Mouse (Mus musculus): ENCODE measurements around the gene Six6. TPM values are rescaled to one million over a fixed set of nuclear protein-coding genes. Genes with fewer than 3 reads are reported as not detected.

Six6 gene
- polyA plus RNA-seq, 1 experiment from 2014 or later: not detected

DNA sequence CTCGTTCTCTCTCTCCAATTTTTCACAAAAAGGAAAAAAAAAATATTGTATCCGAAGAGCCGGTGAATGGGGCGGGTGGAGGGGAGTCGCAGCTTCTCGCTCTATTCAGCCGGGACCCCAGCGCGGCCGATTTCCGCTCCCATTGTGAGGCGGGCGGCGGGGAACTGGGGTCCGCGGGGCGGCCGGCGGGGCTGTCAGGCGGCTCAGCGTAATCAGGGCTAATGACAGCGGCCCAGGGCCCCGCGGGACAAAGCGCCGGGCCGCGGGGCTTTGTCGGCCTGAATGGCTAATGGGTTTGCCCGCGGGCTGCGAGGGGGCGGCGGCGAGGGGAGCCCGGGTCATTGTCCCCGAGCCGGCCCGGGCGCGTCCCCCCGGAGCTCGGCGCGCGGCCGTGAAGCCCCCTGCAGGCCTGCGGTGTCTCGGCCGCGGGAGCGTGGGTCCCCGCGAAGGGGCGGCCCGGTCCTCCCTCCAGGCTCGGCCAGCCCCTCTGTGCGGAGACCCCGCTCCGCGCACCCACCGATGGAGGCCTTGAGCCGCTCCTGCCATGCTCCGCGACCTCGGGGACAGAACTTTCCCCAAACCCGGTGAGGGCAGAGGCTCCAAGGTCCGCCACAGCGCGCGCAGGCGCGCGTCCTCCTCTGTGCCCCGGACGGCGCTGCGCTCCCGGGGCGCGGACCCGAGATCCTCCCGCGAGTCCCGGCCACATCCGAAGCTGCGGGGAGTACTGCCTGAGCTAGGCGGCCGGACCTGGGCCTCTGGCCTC, 5.8 kb downstream of the Six6 start:
- Histone ChIP-seq H3K27ac (no peak overlapping the region), H3K4me3 (ENCODE audit: inconsistent target) (no peak overlapping the region), H3K79me2 (ENCODE audit: inconsistent target) (no peaks in the 10 kb centered on the region), H3K36me3 (ENCODE audit: inconsistent target) (no peaks in the 10 kb centered on the region)
- 3% methylated on average over 81 of the region's 89 CpGs for WGBS (ENCODE audit: missing documents)

DNA sequence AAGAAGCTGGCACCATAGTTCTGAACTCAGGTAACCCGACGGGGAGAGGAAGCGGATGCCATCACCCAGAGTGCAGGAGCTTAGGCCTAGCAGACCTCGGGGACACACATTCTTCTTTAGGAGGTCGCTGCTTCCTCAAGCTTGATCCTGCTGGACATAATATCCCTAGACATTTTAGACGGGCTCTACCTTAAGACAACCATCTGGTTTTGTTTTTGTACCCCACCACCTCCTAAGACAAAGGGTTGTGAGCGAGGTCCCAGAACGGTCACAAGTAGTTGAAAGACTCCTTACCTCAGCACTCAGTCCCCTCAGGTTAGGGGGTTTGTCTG, 6.3 kb downstream of the Six6 start:
- no peaks in the 10 kb centered on the region for H3K79me2 ChIP-seq (ENCODE audit: inconsistent target)
- H3K36me3 ChIP-seq (ENCODE audit: inconsistent target): no peaks in the 10 kb centered on the region
- no peak overlapping the region for H3K27ac ChIP-seq
- 30% methylated on average over 8 of the region's 8 CpGs for WGBS (ENCODE audit: missing documents)
- H3K4me3 ChIP-seq (ENCODE audit: inconsistent target): no peak overlapping the region

DNA sequence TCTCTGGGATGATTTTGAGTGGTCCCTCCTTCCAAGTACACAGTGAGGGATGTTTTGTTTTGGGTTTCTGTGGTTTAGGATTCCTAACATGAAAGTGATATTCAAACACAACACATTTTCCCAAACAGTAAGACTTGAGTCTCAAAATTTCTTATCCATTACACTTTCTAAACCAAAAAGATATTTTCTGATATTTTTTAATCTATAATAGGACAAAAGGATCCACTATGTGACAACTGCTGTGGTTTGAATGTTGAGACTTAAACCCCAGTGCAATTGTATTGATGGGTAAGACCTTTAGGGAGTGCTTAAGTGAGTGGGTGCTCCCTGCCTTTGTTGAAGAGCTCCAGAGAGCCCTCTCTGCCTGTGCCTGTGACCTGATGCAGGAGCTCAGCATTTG, 7.1 kb downstream of the Six6 start:
- H3K36me3 ChIP-seq (ENCODE audit: inconsistent target): no peaks in the 10 kb centered on the region
- no peak overlapping the region for H3K27ac ChIP-seq
- H3K4me3 ChIP-seq (ENCODE audit: inconsistent target): no peak overlapping the region
- H3K79me2 ChIP-seq (ENCODE audit: inconsistent target): no peaks in the 10 kb centered on the region

DNA sequence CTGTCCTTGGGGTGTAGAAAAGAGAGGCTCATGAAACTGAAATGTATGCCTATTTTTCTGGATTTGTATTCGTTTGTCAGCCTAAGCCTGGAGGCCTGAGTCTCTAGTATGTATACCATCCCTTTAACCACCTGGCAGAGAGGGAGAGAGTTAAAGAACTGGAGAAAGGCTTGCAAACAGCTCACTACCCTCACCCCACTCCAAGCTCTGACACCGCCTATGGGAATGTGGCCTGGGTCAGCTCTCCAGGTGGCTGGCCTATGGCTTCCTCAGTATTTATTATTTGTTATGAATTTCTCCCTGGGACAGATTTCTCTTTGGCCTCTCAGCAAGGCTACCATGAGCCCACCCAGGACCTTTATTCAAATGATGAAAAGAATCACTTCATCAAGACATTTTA, 7.6 kb downstream of the Six6 start:
- no peak overlapping the region for H3K27ac ChIP-seq

DNA sequence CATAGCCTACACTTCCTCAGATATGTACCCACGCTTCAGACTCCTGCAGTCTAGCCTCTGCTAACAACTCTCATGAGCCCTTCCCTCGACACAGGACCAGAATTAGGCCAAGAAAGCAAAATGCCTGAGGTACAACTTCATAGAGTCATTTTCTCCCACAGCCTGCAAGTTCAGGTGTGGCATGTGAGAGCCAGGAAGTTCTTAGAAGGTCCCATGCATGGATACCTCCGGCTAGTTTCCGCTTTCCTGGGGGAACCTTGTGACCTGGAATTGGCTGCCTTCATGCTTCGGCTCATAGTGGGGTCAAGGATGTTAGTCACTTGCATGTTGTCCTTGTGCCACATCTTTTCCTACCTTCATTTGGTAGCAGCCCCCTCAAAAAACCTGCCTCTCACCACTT, 13.4 kb downstream of the Six6 start:
- H3K4me3 ChIP-seq (ENCODE audit: inconsistent target): no peak overlapping the region
- H3K79me2 ChIP-seq (ENCODE audit: inconsistent target): no peaks in the 10 kb centered on the region
- 84% methylated on average over 5 of the region's 5 CpGs for WGBS (ENCODE audit: missing documents)
- no peak overlapping the region for H3K27ac ChIP-seq
- no peaks in the 10 kb centered on the region for H3K36me3 ChIP-seq (ENCODE audit: inconsistent target)

More for the DNA sequence above, 7.6 kb downstream of the Six6 start:
- WGBS (ENCODE audit: missing documents): 85% methylated on average over 2 of the region's 2 CpGs
- Histone ChIP-seq H3K36me3 (ENCODE audit: inconsistent target) (no peaks in the 10 kb centered on the region), H3K79me2 (ENCODE audit: inconsistent target) (no peaks in the 10 kb centered on the region), H3K4me3 (ENCODE audit: inconsistent target) (no peak overlapping the region)

DNA sequence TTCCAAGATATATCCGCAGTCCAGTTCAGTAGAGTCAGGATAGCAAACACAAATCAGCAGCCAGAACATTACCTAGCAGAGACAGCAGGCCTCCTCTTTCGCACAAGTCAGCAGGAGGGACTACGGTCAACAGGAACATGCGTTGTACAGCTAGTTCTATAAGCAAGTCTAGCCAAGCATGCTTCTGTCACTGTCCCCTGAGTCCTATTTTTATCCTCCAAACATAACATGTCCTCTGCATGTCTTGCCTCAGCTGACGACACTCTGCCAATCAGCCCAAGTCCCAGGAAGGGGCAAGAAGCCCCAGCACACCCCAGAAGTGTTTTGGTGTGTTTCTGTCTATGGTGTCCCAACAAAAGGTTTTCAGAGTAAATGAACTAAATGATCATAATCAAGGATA, 14.2 kb downstream of the Six6 start:
- H3K27ac ChIP-seq: no peak overlapping the region
- H3K79me2 ChIP-seq (ENCODE audit: inconsistent target): no peaks in the 10 kb centered on the region
- no peaks in the 10 kb centered on the region for H3K36me3 ChIP-seq (ENCODE audit: inconsistent target)
- WGBS (ENCODE audit: missing documents): 88% methylated on average over 5 of the region's 5 CpGs
- H3K4me3 ChIP-seq (ENCODE audit: inconsistent target): no peak overlapping the region

DNA sequence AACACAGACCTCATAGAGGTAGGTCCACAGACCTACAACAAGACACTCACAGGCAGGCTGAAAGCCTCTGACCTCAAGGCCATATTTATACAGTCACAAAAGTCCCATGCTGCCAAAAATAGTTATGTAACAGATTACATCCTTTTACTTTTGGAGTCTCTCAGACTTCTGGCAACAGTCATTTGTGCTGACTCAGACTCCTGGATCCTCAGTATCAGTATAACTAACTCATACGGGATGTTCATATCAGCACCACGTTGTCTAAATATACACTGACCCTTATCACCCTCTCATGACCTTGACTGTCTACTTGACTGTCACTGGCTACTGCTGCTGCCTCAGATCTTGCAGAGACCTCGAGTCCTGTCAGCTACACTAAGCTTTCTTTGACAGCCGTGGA, 15.2 kb downstream of the Six6 start:
- 57% methylated on average over 4 of the region's 4 CpGs for WGBS (ENCODE audit: missing documents)

DNA sequence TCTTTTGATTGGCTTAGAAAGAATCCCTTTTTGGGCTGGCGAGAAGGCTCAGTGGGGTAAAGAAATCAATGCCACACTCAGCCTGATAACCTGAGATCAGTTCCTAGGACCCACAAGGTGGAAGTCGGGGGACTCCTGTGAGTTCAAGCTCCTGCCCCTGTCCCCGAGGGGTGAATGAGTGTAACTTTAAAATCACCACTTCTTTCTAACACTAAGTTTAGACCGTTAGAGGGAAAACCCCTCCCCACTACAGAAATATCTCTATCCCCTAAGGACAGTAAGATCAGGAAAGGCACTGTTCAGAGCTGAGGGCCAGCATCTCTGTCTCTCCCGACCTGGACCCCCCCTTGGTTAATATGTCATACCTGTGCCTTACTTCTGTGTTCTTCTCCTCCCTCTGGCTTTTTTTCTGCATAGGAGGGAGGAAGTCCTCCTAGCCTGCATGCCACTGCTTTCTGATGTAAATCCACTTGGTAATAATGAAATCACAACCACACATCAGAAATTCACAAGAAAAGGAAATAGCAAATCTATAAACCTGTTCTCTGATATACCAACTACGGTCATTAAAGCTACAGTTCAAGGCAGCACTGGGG, 18.2 kb downstream of the Six6 start:
- no peak overlapping the region for H3K27ac ChIP-seq
- no peak overlapping the region for H3K4me3 ChIP-seq (ENCODE audit: inconsistent target)
- no peaks in the 10 kb centered on the region for H3K79me2 ChIP-seq (ENCODE audit: inconsistent target)
- WGBS (ENCODE audit: missing documents): 82% methylated on average over 6 of the region's 6 CpGs
- no peaks in the 10 kb centered on the region for H3K36me3 ChIP-seq (ENCODE audit: inconsistent target)

More for the DNA sequence above, 15.2 kb downstream of the Six6 start:
- Histone ChIP-seq H3K27ac (no peak overlapping the region), H3K4me3 (ENCODE audit: inconsistent target) (no peak overlapping the region), H3K36me3 (ENCODE audit: inconsistent target) (no peaks in the 10 kb centered on the region), H3K79me2 (ENCODE audit: inconsistent target) (no peaks in the 10 kb centered on the region)

DNA sequence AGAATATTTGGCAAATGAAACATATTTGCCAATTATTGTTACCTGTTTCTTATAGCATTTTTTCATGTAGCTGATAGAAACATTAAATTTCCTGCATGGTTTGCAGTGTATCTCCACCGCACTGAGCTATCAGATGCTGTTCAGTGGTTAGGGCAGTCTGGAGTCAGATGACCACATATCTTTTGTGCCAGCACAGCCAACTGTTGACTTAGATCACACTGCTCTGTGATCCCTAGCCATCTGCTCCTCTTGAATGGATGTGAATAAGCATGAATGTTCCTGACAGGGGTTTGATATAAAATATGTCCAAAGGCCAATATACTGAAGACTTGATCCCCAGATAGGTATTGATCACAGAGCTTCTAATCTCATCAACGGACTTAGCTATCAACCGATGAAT, 18.8 kb downstream of the Six6 start:
- Histone ChIP-seq H3K36me3 (ENCODE audit: inconsistent target) (no peaks in the 10 kb centered on the region), H3K4me3 (ENCODE audit: inconsistent target) (no peak overlapping the region)
- 98% methylated on average over 3 of the region's 3 CpGs for WGBS (ENCODE audit: missing documents)

DNA sequence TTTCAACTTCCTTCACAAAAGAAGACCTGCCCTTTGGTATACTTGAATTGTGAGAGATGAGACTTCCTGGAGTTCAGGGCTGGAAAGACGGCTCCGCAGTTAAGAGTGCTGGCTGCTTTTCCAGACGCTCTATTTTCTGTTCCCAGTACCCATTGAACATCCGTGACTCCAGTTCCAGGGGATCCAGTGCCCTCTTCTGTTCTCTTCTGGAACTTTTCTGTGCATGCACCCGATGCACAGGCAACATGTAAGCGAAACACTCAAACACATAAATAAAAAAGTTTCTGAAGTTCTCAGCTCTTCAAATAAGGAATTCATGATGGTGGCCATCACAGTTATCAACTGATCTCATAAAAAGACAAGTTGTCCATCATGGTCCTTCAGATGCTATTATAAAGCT, 23.1 kb downstream of the Six6 start:
- WGBS (ENCODE audit: missing documents): 93% methylated on average over 6 of the region's 6 CpGs
- no peak overlapping the region for H3K27ac ChIP-seq
- no peak overlapping the region for H3K4me3 ChIP-seq (ENCODE audit: inconsistent target)
- no peaks in the 10 kb centered on the region for H3K36me3 ChIP-seq (ENCODE audit: inconsistent target)
- H3K79me2 ChIP-seq (ENCODE audit: inconsistent target): no peaks in the 10 kb centered on the region

More for the DNA sequence above, 18.8 kb downstream of the Six6 start:
- no peak overlapping the region for H3K27ac ChIP-seq
- H3K79me2 ChIP-seq (ENCODE audit: inconsistent target): no peaks in the 10 kb centered on the region

DNA sequence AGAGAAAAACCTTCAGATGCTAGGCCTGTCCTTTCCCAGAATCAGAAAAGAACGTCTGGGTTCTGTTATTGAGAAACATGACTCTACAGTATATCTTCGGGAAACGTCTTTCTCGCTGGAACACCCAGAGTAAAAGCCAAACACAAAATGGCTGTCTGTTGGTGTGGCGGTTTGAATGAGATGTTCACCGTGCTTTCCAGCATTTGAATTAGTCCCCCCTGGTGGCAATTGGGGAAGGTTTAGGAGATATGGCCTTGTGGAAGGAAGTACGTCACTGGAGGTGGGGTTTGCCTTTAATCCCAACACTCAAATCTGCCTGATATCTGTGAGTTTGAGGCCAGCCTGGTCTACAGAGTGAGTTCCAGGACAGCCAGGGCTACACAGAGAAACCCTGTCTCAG, 27.8 kb downstream of the Six6 start:
- no peaks in the 10 kb centered on the region for H3K36me3 ChIP-seq (ENCODE audit: inconsistent target)
- H3K27ac ChIP-seq: no peak overlapping the region
- no peak overlapping the region for H3K4me3 ChIP-seq (ENCODE audit: inconsistent target)
- no peaks in the 10 kb centered on the region for H3K79me2 ChIP-seq (ENCODE audit: inconsistent target)
- 88% methylated on average over 7 of the region's 7 CpGs for WGBS (ENCODE audit: missing documents)

DNA sequence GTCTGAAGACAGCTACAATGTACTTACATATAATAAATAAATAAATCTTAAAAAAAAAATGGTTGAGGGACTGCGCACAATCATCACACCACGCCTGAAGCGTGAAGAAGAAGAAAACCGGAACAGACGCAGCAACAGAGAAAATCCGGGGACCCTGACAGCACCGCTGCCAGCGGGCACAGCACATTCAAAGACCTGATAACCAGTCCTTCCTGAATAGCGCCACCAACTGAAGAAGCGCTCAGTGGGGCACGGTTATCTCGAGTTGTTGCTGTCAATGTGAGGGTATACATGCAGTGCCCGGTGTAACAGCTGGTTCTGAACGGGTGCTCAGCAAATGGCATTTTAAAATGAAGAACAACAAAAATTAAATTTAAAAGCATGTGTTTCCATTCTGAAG, 30.9 kb downstream of the Six6 start:
- whole genome bisulfite sequencing (ENCODE audit: missing documents): 79% methylated on average over 14 of the region's 14 CpGs
- Histone ChIP-seq H3K4me3 (ENCODE audit: inconsistent target) (no peak overlapping the region), H3K36me3 (ENCODE audit: inconsistent target) (no peaks in the 10 kb centered on the region), H3K79me2 (ENCODE audit: inconsistent target) (no peaks in the 10 kb centered on the region), H3K27ac (no peak overlapping the region)

DNA sequence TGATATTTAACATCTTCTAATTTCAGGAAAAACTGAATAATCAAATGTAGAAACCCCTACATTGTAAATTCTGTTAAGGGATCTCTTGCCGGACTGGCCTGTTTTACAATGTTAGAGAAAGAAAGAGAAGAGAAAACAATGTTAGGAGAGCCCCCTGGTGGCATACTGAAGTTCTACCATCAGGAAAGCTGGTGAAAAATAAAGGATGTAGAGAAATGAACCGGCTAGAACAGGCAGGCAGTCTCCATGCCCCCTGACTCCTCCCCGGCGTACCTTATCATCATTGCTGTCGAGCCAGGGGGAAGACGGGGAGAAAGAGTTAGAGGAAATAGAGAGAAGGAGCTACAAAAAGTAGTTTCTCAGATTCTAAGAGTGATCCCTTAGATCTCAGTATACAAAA, 33.5 kb downstream of the Six6 start:
- Histone ChIP-seq H3K36me3 (ENCODE audit: inconsistent target) (no peaks in the 10 kb centered on the region), H3K4me3 (ENCODE audit: inconsistent target) (no peak overlapping the region), H3K79me2 (ENCODE audit: inconsistent target) (no peaks in the 10 kb centered on the region), H3K27ac (no peak overlapping the region)
- 2% methylated on average over 6 of the region's 6 CpGs for WGBS (ENCODE audit: missing documents)

DNA sequence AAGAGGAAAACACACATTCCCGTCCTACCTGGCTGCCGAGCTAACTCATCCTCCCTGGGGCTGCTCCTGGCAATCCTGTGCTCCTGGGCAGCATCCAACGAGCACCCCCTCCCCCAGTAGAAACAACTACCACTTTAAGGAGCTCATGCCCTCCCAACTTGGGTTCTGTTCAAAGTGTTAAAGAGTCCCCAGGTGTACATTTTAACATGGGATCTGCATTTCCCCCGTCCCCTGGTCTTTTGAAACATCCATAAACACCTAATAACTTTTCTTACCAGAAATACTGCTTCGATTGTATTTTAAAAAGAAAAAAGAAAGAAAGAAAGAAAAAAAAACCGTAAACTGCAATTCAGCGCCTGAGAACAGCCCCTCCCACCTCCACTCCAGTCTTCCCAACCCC, 36.5 kb downstream of the Six6 start:
- no peak overlapping the region for H3K4me3 ChIP-seq (ENCODE audit: inconsistent target)
- 0% methylated on average over 5 of the region's 7 CpGs for WGBS (ENCODE audit: missing documents)

DNA sequence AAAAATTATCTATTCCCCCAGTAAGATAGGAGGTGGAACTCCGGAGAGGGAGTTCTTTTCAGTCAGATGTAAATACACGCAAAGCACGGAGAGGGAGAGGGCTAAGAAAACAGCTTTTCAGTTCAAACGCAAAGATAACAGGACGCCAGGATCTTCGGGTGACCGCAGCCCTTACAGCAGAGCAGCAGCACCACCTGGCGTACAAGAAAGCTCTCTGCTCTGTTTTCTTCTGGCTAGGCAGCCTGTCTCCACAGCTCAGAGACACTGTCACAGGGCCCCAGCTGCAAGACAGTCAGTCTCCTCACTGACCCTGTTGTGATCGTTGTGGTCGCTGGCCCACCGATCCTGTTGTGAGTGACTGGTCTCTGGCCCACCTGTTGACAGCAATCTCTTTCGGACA, 37.0 kb downstream of the Six6 start:
- H3K27ac ChIP-seq: no peak overlapping the region
- WGBS (ENCODE audit: missing documents): 6% methylated on average over 12 of the region's 12 CpGs
- H3K4me3 ChIP-seq (ENCODE audit: inconsistent target): no peak overlapping the region
- H3K36me3 ChIP-seq (ENCODE audit: inconsistent target): no peaks in the 10 kb centered on the region
- no peaks in the 10 kb centered on the region for H3K79me2 ChIP-seq (ENCODE audit: inconsistent target)

More for the DNA sequence above, 36.5 kb downstream of the Six6 start:
- no peak overlapping the region for H3K27ac ChIP-seq
- no peaks in the 10 kb centered on the region for H3K36me3 ChIP-seq (ENCODE audit: inconsistent target)
- H3K79me2 ChIP-seq (ENCODE audit: inconsistent target): no peaks in the 10 kb centered on the region

DNA sequence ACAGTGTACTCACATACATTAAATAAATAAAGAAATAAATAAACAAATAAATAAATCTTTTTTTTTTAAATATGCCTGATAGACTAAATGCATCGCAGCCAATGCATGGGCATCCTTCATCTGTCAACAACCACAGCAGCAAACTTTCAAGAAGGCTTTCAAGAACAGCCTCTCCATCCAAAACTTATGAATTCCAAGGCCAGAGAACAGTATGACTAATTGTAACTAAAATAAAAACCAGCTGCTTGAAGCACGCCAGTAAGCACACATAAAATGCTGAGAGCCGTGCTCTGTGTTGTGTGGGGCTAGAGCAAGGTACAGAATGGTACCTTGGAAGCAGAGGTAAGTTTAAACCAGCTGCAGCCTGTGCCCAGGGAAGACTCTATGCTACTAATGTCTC, 38.2 kb downstream of the Six6 start:
- H3K36me3 ChIP-seq (ENCODE audit: inconsistent target): no peaks in the 10 kb centered on the region
- no peak overlapping the region for H3K4me3 ChIP-seq (ENCODE audit: inconsistent target)
- WGBS (ENCODE audit: missing documents): 94% methylated on average over 3 of the region's 3 CpGs

More for the DNA sequence above, 38.2 kb downstream of the Six6 start:
- Histone ChIP-seq H3K27ac (no peak overlapping the region), H3K79me2 (ENCODE audit: inconsistent target) (no peaks in the 10 kb centered on the region)

All from macrophage (primary cell).